Mouse (Mus musculus) olfactory bulb, adult 2 months (tissue): ENCODE data around the gene Mgea5. TPM values are rescaled to one million over a fixed set of nuclear protein-coding genes. Genes with fewer than 3 reads are reported as not detected.

ENCODE experiments used
- H3K27ac ChIP-seq: fragments of 200-500 bp; 2 replicates; pipeline ENCODE4 v1.5.1; 2012; ENCODE audit warnings: low read depth, low read length; ENCODE audit not compliant: insufficient read depth
- H3K4me1 ChIP-seq: fragments of 200-500 bp; 2 replicates; pipeline ENCODE4 v1.6.1; 2012; ENCODE audit warnings: low read length; ENCODE audit not compliant: control insufficient read depth, insufficient read depth
- H3K4me3 ChIP-seq: fragments of 200-500 bp; 2 replicates; pipeline ENCODE4 v1.5.1; 2012; ENCODE audit warnings: mild to moderate bottlenecking, low read depth, low read length, moderate library complexity; ENCODE audit not compliant: insufficient read depth
- CTCF ChIP-seq: fragments of 200-500 bp; IDR thresholded peaks from 2 replicates; pipeline ENCODE4 v1.5.1; 2012; ENCODE audit warnings: low read depth, mild to moderate bottlenecking, low read length, moderate library complexity; ENCODE audit not compliant: insufficient read depth
- POLR2A ChIP-seq: fragments of 200-500 bp; IDR thresholded peaks from 2 replicates; pipeline ENCODE4 v1.6.1; 2012; ENCODE audit warnings: mild to moderate bottlenecking, low read depth, low read length, moderate library complexity; ENCODE audit not compliant: insufficient read depth
- WGBS: fragments of 180-500 bp; shearing (Covaris S2); methylation state at CpG from one replicate; pipeline ENCODE4 v1.1.7; 2018; 5-methylcytosine and 5-hydroxymethylcytosine counted together
- polyA plus RNA-seq: library from polyadenylated mRNA; stranded (reverse); fragments of >200 nt; gene quantifications from 2 replicates; pipeline ENCODE4 v1.2.4, GENCODE M21; 2012; ENCODE audit warnings: low replicate concordance; ENCODE audit not compliant: missing spikeins, insufficient read depth, insufficient read length

Mgea5 gene
- 284 TPM in 1 of 2 replicates, not detected in the other for polyA plus RNA-seq

DNA sequence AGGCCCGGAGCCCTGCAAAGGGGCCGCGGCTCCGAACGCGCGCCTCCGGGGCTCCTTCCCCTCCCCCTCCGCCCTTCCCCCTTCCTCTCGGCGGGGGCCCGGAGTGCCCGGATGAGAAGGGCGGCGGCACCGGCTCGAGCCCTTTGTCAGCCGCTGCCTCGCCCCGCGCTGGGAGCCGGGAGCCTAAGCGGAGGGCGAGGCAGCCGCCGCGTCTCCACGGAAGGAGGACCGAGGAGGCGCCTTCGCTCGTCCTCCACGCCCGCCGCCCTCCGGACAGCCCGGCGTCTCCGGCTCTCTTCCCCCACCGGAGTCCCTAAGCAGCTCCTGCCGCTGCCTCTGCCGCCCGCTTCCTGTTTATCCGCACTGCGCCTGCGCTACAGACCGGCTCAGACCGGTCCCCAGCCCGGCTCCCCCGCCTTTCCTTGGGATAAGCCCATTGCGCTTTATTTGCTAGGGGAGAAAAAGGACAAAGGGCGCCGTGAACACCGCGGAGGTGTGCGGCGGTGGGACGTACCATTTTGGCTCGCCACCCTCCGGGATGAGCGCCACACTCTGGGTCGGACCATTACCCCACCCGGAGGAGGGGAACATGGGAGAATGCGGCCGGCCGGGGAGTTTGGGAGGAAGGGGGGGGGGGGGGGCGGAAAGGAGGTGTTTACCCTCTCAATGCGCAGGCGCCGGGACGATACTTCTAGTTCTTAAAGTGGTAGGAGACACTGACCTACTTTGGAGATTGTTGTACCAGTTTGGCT is at the start of gene Mgea5:
TSS of gene Mgea5 (minus strand) at position 657 of the 752 bp plus-strand sequence.
- peaks cover 8% of the 10 kb centered on the region for H3K4me1 ChIP-seq
- under 1% methylated on average over 67 of the region's 71 CpGs for WGBS
- TF ChIP-seq CTCF (no peak), POLR2A (peak; percentile 96)
- H3K27ac ChIP-seq, result peak within 1 kb of the TSS; percentile 82
- H3K4me3 ChIP-seq, result peak within 1 kb of the TSS; percentile 72

DNA sequence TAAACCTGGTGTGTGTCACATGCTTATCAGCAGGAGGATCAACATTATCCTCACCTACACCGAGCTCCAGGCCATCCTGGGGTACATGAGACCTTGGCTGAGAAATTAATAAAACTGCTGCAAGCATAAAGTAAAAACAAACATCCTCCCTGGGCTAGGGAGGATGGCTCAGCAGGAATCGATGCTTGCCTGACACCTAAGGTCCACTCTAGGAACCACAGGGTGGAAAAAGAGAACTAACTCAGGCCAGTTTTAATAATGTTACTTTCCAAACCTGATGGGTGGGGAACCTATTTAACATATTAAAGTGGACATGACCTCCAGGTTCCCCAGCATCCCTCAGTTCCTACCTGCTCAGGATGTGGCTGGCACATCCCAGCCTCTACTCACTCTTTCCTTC is 47.0 kb upstream of the Mgea5 start:
- H3K4me1 ChIP-seq, result no peaks in the 10 kb centered on the region
- TF ChIP-seq POLR2A (no peak), CTCF (no peak)
- 81% methylated on average over 2 of the region's 2 CpGs for WGBS
- H3K27ac ChIP-seq, result no peak overlapping the region
- no peak overlapping the region for H3K4me3 ChIP-seq

DNA sequence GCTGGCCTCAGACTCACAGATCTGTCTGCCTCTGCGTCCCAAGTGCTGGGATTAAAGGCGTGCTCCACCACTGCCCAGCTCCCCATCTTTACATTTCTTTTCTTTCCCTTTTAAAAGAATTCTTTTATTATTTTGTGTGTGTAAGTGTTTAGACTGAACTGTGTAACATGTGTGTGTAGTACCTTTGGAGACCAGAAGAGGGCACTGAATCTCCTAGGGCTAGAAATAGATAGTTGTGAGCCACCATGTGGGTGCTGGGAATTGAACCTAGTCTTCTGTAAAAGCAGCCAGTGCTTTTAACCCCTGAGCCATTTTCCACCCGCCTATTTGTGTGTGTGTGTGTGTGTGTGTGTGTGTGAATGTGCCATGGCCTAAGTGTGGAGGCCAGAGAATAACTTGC is 44.1 kb upstream of the Mgea5 start:
- H3K4me3 ChIP-seq, result no peak overlapping the region
- 100% methylated on average over 3 of the region's 3 CpGs for WGBS
- H3K4me1 ChIP-seq, result peaks cover 8% of the 10 kb centered on the region
- TF ChIP-seq CTCF (no peak), POLR2A (no peak)
- H3K27ac ChIP-seq, result no peak overlapping the region

- Histone ChIP-seq H3K4me1 (peaks cover 8% of the 10 kb centered on the region), H3K27ac (no peak overlapping the region), H3K4me3 (no peak overlapping the region)
- no peak for TF ChIP-seq POLR2A
- no peak for TF ChIP-seq CTCF
- WGBS, result 84% methylated on average over 5 of the region's 5 CpGs
Measured at GRCm38 (mm10) chr19:45827125-45827524, 43.5 kb upstream of the Mgea5 start.

GRCm38 (mm10) chr19:45826146-45826545 is 42.5 kb upstream of the Mgea5 start:
- 83% methylated on average over 3 of the region's 3 CpGs for WGBS
- peaks cover 11% of the 10 kb centered on the region for H3K4me1 ChIP-seq
- no peak overlapping the region for H3K27ac ChIP-seq
- no peak overlapping the region for H3K4me3 ChIP-seq
- TF ChIP-seq POLR2A (no peak), CTCF (no peak)

DNA sequence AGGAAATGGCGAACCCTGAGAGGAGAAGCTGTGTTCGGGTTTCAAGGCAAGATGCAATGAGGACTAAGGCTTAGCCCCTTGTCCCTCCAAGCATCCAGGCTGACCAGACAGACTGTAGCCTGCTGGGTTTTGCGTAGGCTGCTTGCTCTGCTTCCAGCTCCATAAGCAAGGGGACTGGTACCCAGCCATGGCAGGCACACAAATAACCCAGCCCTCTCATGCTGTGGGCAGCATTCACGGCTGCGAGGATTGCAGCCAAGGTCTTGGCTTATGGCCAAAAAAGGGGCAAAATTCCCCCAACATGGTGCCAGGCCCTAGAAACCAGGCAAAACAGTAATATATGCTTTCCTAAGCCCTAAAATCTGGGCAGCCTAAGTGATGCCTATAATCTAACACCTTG is 38.2 kb upstream of the Mgea5 start:
- H3K4me1 ChIP-seq, result peaks cover 24% of the 10 kb centered on the region
- no peak overlapping the region for H3K4me3 ChIP-seq
- H3K27ac ChIP-seq, result no peak overlapping the region
- TF ChIP-seq CTCF, result no peak
- no peak for TF ChIP-seq POLR2A
- WGBS, result 73% methylated on average over 5 of the region's 5 CpGs

DNA sequence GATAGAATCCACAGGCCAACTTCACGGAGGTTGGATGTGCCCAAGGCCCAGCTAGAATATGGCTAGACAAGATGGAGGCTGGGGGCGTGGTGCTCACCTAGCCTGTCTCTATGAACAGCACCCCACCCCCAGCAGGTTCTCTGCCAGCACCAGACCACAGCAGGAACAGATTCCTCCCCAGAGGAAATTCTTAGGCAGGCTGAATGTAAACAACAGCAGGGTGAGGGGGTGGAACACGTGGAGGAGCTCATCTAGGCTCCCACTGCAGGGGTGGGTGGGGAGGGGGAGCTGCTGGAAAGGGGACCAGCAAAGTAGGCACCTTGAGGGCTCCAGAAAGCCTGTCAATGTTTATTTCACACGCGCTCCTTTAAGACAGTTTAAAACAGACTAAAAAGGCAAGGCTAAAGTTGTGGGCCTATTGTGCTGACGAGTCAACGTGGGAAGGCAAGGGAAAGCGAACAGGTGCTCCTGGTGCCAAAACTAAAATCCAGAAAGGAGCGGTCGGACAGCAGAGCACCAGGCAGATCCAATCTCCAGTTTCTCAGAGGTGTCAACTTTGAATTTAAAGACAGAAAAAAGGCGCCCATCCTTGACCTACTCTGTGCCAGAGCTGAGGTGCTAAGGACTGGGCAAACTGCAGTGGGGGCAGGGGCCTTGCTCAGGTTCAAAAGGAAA is 34.3 kb upstream of the Mgea5 start:
- Histone ChIP-seq H3K4me3 (no peak overlapping the region), H3K4me1 (peaks cover 32% of the 10 kb centered on the region), H3K27ac (no peak overlapping the region)
- WGBS, result 75% methylated on average over 11 of the region's 11 CpGs
- TF ChIP-seq CTCF (no peak), POLR2A (no peak)

DNA sequence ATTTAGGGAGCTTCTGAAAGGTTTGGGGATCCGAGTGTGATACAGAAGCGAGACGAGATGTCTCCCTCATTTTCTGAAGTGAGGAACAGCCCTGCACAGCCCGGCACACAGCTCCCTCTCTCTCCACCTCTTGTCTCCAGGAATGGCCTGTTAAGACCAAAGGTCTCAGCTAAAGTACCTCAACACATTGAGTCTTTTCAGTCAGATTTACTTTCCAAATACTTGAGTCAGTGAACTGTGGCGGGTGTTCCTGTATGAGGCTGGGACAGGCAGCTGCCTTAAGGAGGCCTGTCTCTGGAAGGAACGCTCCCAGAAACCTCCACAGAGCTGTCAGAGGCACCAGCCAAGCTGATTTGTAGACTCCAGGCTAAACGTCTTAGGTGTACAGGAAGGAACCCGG is 33.1 kb upstream of the Mgea5 start:
- TF ChIP-seq CTCF (no peak), POLR2A (no peak)
- Histone ChIP-seq H3K4me1 (peaks cover 34% of the 10 kb centered on the region), H3K27ac (no peak overlapping the region), H3K4me3 (peak overlapping the region; percentile 47; the same call in 1 of the 2 replicates)
- WGBS, result 67% methylated on average over 8 of the region's 8 CpGs

DNA sequence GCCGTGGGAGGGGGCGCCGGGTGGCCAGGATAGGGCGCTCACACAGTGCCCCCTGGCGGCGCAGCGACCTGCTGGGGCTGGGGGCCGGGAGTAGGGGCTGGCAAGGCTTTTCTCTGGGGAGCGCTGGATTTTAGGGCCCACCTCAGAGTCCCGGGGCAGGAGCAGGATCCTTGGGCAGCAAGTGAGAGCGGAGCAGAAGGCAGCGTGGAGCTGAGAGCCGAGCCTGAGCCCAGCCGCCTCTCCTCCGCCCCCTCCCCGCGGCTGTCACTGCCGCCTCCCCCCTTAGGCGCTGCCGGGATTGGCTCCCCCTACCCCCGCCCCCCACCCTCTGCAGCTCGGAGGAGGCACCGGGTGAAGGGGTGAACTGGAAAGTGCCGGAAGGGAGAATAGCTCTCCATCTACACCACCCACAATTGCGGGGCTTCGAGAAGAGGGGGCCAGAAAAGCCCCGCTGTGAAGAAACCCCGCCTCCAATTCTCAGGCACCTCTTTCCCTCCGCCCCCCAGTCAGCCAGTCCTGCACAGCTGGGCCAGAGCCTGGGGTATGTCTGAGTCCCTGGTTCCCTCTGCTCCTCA is 32.3 kb upstream of the Mgea5 start, which contains the start of gene Kcnip2:
TSS of gene Kcnip2 (minus strand) at position 231 of the 575 bp plus-strand sequence.
- H3K4me1 ChIP-seq, result peaks cover 33% of the 10 kb centered on the region
- peak within 1 kb of the TSS; percentile 72 for H3K27ac ChIP-seq
- under 1% methylated on average over 29 of the region's 29 CpGs for WGBS
- H3K4me3 ChIP-seq, result peak within 1 kb of the TSS; percentile 47
- TF ChIP-seq CTCF (peak; percentile 67), POLR2A (no peak)
